Mouse (Mus musculus): ENCODE measurements around the gene Actl11.

Gene Actl11

DNA sequence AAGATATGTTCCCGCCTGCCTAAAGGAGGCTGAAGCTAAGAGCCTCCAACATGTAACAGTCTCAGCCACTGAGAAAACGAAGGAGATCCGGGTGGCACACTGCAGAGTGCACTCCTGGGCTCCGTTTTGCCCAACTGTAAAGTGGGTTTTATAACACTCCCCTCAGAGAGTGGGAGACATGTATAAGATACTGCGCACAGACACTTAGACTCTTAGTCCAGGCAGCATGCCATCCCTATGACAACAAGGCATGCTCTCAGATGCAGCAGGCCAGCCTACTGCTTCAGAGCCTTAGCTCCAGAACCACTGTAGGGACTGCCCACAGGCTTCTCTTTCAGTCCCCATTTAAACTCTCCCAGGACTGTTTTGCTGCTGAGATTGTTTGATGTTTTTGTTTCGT is 9.4 kb upstream of the Actl11 start:
- no peak for ATAC-seq (ENCODE audit: insufficient number of reproducible peaks, low FRiP score, low TSS enrichment)

DNA sequence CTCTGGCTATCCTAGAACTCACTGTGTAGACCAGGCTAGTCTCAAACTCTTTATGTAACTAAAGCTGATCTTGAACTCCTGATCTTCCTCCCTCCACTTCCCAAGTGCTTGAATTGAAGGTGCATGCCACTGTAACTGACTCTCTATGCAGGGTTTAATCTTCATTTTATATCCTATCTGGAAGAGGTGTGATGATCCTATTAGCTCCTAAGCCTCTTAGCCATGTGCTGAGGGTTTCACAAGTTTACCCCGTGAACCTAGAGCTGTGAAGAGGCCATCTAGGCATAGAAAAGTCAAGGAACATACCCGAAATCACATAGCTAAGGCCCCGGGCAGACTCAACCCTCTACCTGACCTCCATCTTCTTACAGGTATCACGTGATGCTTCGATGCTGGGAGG is 8.8 kb upstream of the Actl11 start:
- ATAC-seq (ENCODE audit: insufficient number of reproducible peaks, low FRiP score, low TSS enrichment): no peak

DNA sequence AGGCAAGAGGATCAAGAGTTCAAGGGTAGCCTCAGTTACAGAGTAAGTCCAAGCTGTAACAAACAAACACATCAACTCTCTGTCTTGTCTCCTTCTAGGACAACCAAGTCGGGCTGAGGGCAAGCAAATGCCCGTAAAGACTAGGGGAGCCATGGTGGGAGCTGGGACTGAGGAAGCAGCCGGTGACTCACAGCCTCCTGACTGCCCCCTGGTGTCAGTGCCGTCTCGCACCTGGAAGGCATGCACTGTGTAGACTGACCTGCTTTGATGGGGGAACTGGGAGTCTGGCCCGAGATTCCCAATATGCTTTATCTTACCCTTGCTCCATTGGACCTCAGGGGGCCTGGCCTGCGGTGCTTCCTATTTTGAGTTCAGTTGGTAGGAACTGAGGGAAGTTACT is 5.2 kb upstream of the Actl11 start:
- no peak for ATAC-seq (ENCODE audit: insufficient number of reproducible peaks, low FRiP score, low TSS enrichment)

DNA sequence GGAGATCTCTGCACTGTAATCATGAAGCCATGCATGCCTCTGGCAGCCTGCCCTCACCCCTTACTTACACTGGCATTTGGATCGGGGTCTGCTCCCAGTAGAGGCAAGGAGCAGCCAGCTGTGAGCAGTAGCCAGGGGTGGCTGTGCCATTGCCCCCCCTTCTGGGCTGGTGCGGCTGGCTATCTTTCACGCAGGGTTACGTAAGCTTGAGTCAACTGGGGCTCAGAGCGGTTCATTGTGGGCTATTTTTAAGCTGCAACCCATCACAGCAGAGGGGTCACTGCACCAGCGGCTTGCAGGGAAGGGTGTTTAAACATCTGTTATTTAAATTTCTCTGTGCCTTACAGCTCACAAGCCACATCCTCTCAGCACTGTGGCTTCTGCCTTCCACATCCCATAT is 4.3 kb upstream of the Actl11 start:
- no peak for ATAC-seq (ENCODE audit: insufficient number of reproducible peaks, low FRiP score, low TSS enrichment)

DNA sequence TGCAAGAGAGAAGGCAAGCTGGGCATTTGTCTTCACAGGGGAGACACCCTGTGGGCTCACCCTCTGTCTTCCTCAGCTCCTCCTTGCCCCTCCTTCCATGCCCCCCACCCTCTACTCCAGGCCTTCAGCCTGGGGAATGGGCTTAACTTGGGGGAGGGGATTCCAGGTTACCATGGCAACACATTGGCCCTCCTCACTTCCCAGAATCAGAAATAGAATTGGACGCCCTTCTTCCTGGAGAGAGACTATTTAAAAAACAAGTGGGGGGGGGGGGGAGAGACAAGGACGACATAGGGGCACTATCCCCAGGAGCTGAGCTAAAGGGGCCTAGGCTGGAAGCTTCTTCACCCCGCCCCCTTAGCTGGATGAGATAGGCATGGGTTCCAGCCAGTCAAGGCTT is 3.0 kb upstream of the Actl11 start:
- no peak for ATAC-seq (ENCODE audit: insufficient number of reproducible peaks, low FRiP score, low TSS enrichment)

DNA sequence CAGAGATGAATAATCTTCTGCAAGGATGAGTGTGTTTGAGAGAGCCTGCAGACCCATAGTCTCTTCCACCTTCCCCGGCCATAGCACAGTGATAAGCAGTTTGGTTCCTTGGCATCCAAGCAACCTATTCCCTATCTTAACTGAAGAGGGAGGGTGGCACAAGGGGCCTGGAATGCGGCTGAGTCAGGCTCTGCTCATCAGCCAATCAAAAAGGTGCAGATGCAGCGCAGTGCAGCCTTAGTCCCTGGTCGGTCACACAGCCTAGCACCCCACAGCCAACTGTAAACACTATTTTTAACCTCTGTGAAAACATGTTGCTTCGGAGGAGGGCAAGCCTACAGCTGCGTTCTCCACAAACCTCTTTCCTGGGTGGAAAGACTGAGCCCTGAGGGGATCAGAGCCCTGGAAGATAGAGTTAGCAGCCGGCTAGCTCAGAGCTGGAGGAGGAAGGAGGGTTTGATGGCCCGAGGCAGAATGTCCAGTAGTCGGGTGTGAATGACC is 1.3 kb upstream of the Actl11 start:
- ATAC-seq (ENCODE audit: insufficient number of reproducible peaks, low FRiP score, low TSS enrichment): no peak

DNA sequence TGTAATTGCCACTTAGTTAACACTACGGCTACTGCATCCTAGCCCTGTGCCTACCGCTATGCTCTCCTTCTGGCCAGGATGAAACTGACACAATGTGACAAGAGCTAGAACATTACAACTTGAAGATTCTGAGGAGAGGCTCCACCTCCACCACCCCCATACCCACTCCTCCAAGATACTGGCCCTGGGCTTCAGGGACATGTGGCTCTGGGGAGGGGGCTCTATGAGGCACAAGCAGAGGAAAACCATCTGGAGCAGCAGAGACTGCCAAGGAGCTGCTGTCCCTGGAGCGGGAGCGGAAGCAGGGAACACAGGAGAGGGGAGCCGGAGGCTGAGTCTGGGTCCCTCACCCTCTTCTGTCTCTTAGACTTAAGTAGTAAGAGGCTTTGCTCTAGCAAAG is 520 bp upstream of the Actl11 start:
- no peak for ATAC-seq (ENCODE audit: insufficient number of reproducible peaks, low FRiP score, low TSS enrichment)

DNA sequence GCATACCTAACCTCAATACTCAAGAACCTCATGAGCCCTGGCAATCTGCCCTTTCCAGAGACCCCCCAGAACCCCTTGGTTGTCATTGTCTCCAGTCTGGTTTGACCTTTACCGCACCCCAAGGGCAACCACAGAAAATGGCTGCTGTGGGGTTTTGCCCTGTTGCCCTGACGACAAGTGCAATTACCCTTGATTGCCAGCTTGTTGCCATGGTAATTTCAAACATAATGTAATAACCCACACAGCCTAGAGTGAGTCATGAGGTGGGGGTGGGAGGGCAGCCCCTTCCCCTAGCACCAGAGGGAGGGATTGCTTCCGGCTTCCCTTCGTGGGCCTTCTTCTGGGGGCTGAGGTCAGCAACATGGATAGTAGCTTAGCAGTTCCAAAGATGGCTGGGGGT is 4.0 kb downstream of the Actl11 start:
- ATAC-seq (ENCODE audit: insufficient number of reproducible peaks, low FRiP score, low TSS enrichment): no peak

DNA sequence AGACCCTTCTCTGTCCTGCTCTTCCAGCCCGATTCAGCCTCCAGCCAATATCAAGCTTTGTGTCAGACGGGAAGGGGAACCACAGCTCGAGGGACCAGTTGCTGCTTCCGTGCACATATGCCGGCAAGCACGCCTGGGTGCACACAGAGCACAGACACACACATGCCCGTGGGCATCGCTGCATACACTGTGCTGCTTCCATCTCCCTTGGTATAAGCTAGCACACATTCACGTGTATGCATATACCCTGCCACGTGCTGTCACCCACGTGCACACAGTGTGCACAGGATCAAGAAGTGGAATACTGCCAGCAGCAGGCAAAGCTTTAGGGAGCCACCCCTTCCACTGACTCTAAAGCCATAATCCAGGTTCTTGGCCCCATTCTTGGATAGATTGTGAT is 5.9 kb downstream of the Actl11 start:
- no peak for ATAC-seq (ENCODE audit: insufficient number of reproducible peaks, low FRiP score, low TSS enrichment)

DNA sequence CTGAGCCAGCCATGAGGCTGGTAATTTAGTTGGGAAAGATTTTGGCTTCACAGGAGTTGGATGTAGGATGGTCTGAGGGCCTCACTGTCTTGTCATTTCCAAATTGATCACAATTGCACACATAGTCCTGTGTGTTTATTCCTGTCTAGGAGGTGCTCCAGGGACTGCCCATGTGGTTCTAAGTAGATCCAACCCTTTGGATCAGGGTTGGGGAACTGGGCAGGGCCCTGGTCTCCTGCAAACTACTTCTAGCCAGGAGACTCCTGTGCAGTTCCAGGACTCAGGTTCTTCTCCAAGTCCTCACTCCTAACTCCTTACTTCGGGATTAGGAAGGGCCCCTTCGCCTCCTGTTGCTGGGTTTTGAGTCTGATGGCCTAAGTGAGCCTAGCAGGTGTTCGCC is 7.1 kb downstream of the Actl11 start, which contains the start of gene Camkv:
TSS of gene Camkv (plus strand) at position 301 of the 400 bp plus-strand sequence.
- ATAC-seq (ENCODE audit: insufficient number of reproducible peaks, low FRiP score, low TSS enrichment): no peak

DNA sequence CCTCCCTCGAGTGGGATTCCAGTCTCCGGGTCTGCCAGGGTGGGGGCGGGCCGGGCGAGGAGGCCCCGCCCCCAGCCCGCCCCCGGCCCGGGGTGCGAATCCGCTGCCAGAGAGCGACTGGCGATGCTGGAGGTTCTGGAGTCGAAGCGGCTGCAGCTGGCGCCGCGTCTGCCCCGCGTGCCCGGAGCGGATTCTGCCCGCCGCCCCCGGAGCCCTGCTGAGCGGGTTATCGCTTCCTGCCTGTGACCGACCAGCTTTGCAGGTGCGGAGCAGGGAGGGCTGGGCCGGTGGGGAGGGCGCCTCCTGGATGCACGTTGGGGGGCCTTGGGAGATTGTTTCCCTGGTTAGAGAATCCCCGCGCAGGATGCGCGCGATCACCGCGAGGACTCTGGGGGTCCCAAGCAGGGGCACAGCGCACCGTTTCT is 7.5 kb downstream of the Actl11 start:
- no peak for ATAC-seq (ENCODE audit: insufficient number of reproducible peaks, low FRiP score, low TSS enrichment)

DNA sequence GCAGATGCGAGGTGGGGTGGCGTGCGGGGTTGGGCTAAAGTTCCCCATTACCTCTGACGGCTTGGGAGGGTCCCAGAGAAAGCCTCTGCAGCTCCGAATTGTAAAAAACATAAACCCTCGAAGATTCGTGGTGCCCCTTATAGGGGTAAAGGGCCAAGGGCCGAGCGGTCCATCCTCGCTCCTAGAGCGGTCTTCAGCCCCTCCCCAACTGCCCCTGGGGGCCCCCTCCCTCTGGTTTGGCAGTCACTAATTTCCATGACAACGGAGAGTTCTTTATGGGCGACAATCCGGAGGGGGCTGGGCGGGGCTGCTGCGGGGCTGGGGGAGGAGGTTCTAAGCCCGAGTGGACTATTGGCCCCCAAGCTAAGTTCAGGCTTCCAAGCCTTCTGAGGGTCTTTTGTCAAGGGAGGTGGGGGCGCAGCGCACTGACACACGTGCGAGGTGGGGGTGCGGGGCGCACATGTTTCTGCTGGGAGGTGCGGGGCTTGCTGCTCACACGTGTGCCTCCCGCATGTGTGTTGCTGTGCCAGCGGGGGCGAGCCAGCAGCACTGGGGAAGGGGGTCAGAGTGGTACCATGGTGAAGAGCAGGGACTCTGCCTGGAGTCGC is 8.1 kb downstream of the Actl11 start:
- no peak for ATAC-seq (ENCODE audit: insufficient number of reproducible peaks, low FRiP score, low TSS enrichment)

DNA sequence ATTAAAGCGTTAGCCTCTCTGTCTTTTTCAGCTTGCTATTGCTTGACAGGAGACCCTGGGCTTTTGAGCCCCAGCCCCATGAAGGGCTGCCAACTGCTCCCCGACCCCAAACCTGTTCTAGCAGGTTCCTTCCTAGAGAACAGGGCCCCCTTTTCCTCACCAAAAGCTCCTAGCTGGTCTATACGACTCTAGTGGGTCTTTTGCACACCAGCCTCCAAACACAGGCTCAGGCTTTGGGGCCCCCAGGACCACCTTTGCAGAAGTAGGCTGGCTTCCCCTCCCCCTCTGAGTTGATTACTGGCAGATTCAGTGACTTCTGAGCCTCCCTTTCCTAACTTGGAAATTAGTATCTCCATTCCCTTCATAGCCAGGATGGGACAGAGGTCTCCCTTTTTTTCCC is 8.6 kb downstream of the Actl11 start:
- ATAC-seq (ENCODE audit: insufficient number of reproducible peaks, low FRiP score, low TSS enrichment): no peak

DNA sequence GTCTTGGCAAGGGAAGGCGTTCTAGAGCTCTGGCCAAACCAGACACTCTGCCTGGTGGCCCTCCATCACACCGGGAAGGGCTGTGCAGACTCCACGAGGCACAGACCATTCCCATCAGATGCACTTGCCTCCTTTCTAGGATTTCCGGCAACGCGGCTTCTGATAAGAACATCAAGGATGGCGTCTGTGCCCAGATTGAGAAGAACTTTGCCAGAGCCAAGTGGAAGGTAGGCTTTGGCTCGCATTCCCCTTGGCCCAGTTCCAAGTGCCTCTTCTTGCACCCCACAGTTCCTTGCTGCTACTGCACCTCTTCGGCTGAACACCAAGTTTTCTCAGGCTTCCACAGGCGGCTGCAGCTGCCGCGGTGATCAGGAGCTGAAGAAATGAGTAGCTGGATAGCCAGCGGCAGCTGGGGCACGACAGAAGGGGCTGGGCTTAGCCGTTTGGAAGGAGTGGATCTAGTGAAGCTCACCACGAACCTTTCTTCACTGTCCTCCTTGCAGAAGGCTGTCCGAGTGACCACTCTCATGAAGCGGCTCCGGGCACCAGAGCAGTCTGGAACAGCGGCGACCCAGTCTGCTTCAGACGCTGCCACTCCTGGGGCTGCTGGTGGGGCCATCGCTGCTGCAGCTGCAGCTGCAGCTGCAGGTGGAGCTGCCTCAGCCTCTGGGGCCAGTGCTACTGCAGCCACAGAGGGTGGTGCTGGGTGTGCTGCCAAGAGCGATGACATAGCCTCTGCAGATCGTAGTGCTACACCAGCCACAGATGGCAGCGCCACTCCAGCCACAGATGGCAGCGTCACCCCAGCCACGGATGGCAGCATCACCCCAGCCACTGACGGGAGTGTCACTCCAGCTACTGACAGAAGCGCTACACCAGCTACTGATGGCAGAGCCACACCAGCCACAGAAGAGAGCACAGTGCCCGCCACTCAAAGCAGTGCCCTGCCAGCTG is 19.2 kb downstream of the Actl11 start:
- ATAC-seq (ENCODE audit: insufficient number of reproducible peaks, low FRiP score, low TSS enrichment): 0 out of 2 replicates have a peak, but pooled peaks have one; percentile 17

DNA sequence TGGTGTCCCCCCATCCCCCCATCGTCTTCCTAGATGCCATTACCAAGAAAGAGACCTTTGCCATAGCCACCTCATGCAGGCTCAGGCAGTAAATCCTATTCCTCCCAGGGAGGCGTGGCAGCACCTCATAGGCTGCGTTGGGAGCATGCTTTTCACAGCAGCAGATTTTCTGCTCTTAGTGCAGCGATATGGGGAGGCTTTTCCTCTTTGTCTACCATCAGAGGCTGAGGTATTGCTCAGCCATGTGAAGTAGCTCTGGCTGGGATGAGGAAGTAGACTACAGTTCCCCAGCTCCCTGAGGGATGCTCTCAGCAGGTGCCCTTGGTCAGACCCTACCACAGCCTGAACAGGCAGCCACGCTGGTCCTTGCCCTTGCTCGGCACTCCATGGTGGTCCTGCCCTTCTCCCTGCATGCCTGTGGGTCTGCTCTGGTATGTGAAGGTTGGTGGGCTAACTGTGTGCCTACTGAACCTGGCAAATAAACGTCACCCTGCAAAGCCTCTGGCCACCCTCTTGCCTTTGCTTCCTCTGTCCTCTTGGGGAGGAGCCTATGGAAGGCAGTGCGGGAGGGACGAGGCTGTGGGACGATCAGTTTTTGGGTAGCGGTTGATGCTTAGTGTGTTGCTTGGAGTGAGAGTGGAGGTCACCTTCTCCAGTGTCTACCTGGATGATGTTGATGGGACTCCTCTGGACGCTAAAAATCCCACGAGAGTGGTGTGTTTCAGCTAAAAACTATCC is 21.1 kb downstream of the Actl11 start:
- no peak for ATAC-seq (ENCODE audit: insufficient number of reproducible peaks, low FRiP score, low TSS enrichment)

DNA sequence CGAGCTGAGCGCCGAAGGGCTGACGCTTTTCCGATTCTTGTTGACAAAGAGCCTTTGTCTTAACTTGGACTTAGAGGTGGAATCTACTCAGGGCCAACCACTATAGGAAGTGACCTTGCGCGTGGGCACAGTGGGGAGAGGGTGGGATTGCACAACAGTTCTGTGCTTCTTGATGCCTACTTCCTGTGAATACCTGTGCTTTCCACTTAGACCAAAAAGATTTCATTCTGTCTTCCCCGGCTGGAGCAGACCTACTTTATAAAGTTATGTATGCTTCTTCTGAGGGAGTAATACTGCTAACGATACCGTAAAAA is 21.6 kb downstream of the Actl11 start, which contains the start of gene Traip:
TSS of gene Traip (plus strand) at position 215 of the 314 bp plus-strand sequence.
- ATAC-seq (ENCODE audit: insufficient number of reproducible peaks, low FRiP score, low TSS enrichment): no peak

DNA sequence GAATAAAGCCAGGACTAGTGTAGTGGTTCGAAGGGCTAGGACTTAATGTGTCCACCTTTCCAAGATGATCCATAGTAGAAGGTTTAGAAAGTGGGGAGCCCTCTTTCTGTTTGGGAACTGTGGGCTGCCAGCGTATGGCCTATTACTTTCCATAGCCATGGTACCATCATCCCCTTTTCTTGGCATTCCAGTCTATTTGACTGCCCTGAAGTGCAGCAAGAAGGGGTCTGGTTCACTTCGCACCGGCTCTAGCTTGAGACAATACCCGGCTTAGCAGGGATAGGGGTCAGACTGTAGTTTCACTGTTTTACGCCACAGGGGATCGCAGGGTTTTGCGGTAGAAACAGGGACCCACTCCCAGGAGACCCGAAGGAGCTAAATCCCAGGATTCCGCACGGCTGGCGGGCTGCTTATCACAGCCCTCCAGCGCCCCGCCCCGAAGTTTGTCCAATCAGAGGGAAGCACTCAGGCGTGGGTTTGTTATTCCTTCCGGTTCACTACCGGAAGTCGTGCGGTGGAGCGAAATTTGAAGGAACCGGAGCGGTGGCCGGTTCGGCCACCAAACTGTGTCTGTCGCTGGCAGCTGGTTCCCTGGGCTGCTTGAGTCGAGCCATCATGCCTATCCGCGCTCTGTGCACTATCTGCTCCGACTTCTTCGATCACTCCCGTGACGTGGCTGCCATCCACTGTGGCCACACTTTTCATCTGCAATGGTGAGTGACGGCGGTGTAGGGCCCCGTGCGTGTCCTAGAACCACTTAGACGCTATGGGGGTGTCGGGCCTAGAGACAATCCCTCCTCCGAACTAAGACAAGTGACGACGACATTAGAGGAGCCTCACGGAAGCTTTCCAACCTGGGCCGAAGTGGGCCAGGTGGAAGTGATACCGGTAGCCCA is 22.4 kb downstream of the Actl11 start:
- peak; percentile 85 for ATAC-seq (ENCODE audit: insufficient number of reproducible peaks, low FRiP score, low TSS enrichment)

DNA sequence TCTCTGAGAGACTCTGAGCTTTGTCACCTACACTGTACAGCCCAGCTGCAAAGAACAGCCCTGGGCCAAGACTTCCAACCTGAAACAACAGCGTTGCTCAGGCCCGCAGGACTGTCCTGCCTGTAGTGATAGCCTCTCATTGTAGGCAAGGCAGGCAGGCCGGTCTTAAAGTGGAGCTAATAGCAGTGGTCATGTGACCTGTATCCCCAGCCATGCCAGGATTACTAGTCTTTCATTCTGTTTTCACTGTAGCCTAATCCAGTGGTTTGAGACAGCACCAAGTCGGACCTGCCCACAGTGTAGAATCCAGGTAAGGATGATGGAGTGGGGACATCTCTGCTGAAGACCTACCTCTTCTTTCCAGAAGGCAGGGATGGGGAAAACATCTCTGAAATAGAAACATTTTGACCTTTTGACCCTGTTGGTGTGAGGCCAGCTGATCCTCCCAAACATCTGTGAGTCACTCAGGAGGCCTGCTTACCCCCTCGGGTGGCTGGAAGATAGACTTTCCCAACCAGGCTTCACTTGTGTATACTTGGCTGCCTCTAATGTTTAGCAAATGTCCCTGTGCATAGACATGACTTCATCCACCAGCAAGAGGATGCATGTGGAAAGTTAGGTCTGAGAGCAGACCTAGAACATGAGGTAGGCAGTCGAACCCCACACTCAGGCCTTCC is 27.5 kb downstream of the Actl11 start:
- no peak for ATAC-seq (ENCODE audit: insufficient number of reproducible peaks, low FRiP score, low TSS enrichment)

DNA sequence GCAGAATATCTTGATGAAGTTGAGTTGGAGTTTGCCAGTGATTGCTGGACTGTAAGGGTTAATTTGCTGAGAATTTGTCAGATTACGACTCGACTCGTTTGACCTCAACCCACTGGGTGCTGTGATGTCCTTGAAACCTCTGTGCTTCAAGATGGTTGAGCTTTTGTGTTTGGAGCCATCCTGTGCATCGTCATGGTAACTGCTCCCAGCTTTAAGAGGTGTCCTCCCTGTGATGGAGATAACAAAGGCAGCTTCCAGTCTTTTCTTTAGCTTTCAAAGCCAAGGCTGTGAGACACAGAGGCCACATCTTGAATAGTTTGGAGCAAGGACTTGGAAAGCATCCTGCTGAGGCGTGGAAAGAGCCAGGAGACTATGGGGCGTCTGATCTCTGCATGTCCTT is 28.9 kb downstream of the Actl11 start:
- ATAC-seq (ENCODE audit: insufficient number of reproducible peaks, low FRiP score, low TSS enrichment): no peak
